Mouse (Mus musculus) gastrocnemius, postnatal 25 days (tissue): ENCODE results near the gene Aspg. TPM values are rescaled to one million over a fixed set of nuclear protein-coding genes. Genes with fewer than 3 reads are reported as not detected.
A peak's percentile ranks its signal among the peaks of the same experiment; 100 is the strongest.

Experiments used
- DNase-seq: peaks from one replicate; pipeline ENCODE4 v3.0.0; 2022
- long read RNA-seq, 2 experiments: library from polyadenylated mRNA; stranded (forward); transcript quantifications; one replicate each; pipeline ENCODE4 v2.0.0; 2021
- total RNA-seq, 2 experiments: library from RNA; stranded (reverse); gene quantifications; 1 replicate in 1 of 2; 2 replicates in 1 of 2; pipeline ENCODE4 v1.2.3; 2021

Aspg gene
- total RNA-seq: not detected
- long read RNA-seq, experiment 1: 0 reads
- long read RNA-seq, experiment 2: 0 reads

GRCm38 (mm10) chr12:112106541-112106971 is at the start of gene Aspg:
Aspg (plus strand) TSS chr12:112106679.
- no peak for DNase-seq

- DNase-seq: peak; percentile 25
Measured at GRCm38 (mm10) chr12:112077651-112078050, 28.8 kb upstream of the Aspg start.

- no peak for DNase-seq
Measured at GRCm38 (mm10) chr12:112079911-112080310, 26.6 kb upstream of the Aspg start.

GRCm38 (mm10) chr12:112080911-112081310 is 25.6 kb upstream of the Aspg start:
- DNase-seq: no peak

GRCm38 (mm10) chr12:112082241-112082640 is 24.2 kb upstream of the Aspg start:
- no peak for DNase-seq

- no peak for DNase-seq
Measured at GRCm38 (mm10) chr12:112086250-112086649, 20.2 kb upstream of the Aspg start.

GRCm38 (mm10) chr12:112086726-112087125 is 19.8 kb upstream of the Aspg start:
- no peak for DNase-seq

GRCm38 (mm10) chr12:112088609-112089324 is 17.7 kb upstream of the Aspg start:
- no peak for DNase-seq

- DNase-seq: peak; percentile 36
Measured at GRCm38 (mm10) chr12:112091054-112091453, 15.4 kb upstream of the Aspg start.

GRCm38 (mm10) chr12:112094261-112094880 is 12.1 kb upstream of the Aspg start:
- no peak for DNase-seq

- DNase-seq: peak; percentile 55
Measured at GRCm38 (mm10) chr12:112096051-112096732, 10.3 kb upstream of the Aspg start.

GRCm38 (mm10) chr12:112096733-112097117 is 9.8 kb upstream of the Aspg start:
- no peak for DNase-seq

GRCm38 (mm10) chr12:112100106-112100505 is 6.4 kb upstream of the Aspg start:
- DNase-seq: no peak

GRCm38 (mm10) chr12:112101045-112101444 is 5.4 kb upstream of the Aspg start:
- DNase-seq: no peak

- DNase-seq: no peak
Measured at GRCm38 (mm10) chr12:112103179-112103578, 3.3 kb upstream of the Aspg start.

- no peak for DNase-seq
Measured at GRCm38 (mm10) chr12:112104890-112105289, 1.6 kb upstream of the Aspg start.

GRCm38 (mm10) chr12:112107685-112108084 is 1.2 kb downstream of the Aspg start:
- no peak for DNase-seq

- no peak for DNase-seq
Measured at GRCm38 (mm10) chr12:112108696-112109445, 2.4 kb downstream of the Aspg start.

- no peak for DNase-seq
Measured at GRCm38 (mm10) chr12:112109701-112110100, 3.2 kb downstream of the Aspg start.

- DNase-seq: no peak
Measured at GRCm38 (mm10) chr12:112111323-112111722, 4.8 kb downstream of the Aspg start.

GRCm38 (mm10) chr12:112112235-112112634 is 5.8 kb downstream of the Aspg start:
- no peak for DNase-seq

- no peak for DNase-seq
Measured at GRCm38 (mm10) chr12:112112686-112113396, 6.4 kb downstream of the Aspg start.
